Mouse (Mus musculus) intestine, embryonic 16.5 days (tissue): ENCODE measurements around the gene Lmbr1. TPM values are rescaled to one million over a fixed set of nuclear protein-coding genes. Genes with fewer than 3 reads are reported as not detected.
A peak's percentile ranks its signal among the peaks of the same experiment; 100 is the strongest.

ENCODE experiments used
- ATAC-seq: fragments of 200-750 bp; cut with Nextera tagmentation; 2 replicates; pipeline ENCODE4 v1.8.0; 2017; ENCODE audit warnings: moderate TSS enrichment, moderate library complexity
- H3K27ac ChIP-seq: fragments of 300-500 bp; sonication (generic); 2 replicates; pipeline ENCODE4 v1.5.1; 2014; ENCODE audit warnings: mild to moderate bottlenecking, low read length
- H3K27me3 ChIP-seq: fragments of 300-500 bp; sonication (generic); replicated peaks from 2 replicates; pipeline ENCODE4 v1.6.1; 2014; ENCODE audit warnings: low read length, control low read depth, mixed read lengths; ENCODE audit not compliant: control insufficient read depth, insufficient read depth
- H3K36me3 ChIP-seq: fragments of 300-500 bp; sonication (generic); 2 replicates; pipeline ENCODE4 v1.6.1; 2014; ENCODE audit warnings: low read length, control low read depth; ENCODE audit not compliant: control insufficient read depth, insufficient read depth
- H3K4me1 ChIP-seq: fragments of 300-500 bp; sonication (generic); 2 replicates; pipeline ENCODE4 v1.6.1; 2014; ENCODE audit warnings: low read length, control low read depth, mixed read lengths; ENCODE audit not compliant: control insufficient read depth, insufficient read depth
- H3K4me2 ChIP-seq: fragments of 300-500 bp; sonication (generic); 2 replicates; pipeline ENCODE4 v1.6.1; 2014; ENCODE audit warnings: low read depth, low read length, control low read depth
- H3K4me3 ChIP-seq: fragments of 300-500 bp; sonication (generic); 2 replicates; pipeline ENCODE4 v1.5.1; 2014; ENCODE audit warnings: mild to moderate bottlenecking, low read length
- H3K9ac ChIP-seq: fragments of 300-500 bp; sonication (generic); 2 replicates; pipeline ENCODE4 v1.6.1; 2014; ENCODE audit warnings: low read depth, low read length
- H3K9me3 ChIP-seq: fragments of 300-500 bp; sonication (generic); 2 replicates; pipeline ENCODE4 v1.6.1; 2016; ENCODE audit warnings: low read length, control low read depth; ENCODE audit not compliant: control insufficient read depth
- WGBS: fragments of 180-500 bp; shearing (Covaris S2); extraction: QIAGEN DNeasy Blood & Tissue Kit; methylation state at CpG from one replicate; pipeline ENCODE4 v1.1.7; 2014; 5-methylcytosine and 5-hydroxymethylcytosine counted together
- polyA plus RNA-seq: library from polyadenylated mRNA; unstranded; fragments of >200 nt; fragmentation: Nextera tagmentation; extraction: Ambion mirVana; gene quantifications from 2 replicates; pipeline ENCODE4 v1.2.1, GENCODE M21; 2015

Gene Lmbr1
- polyA plus RNA-seq, 1 experiment from 2014 or later: 12.3 TPM

DNA sequence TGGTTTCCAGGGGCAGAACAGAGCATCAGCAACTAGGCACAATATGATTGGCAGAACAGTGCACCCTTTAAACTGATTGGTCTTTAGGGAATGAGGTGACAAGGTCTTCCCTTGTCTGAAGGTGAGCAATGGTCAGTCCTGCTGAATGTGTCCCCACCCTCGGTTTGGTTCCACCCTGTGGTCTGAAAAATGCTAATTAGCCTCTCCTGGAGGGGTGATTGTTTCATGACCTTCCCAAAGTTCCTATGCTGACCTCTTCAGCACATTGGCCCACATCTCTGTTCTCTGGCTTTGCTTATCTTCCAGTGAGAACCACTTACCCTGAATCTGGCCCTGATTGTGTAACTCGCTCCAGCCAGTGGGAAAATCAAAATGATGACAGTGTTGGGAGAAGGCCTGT lies 1.9 kb upstream of the Lmbr1 start:
- H3K4me3 ChIP-seq: no peak overlapping the region
- H3K4me2 ChIP-seq: no peak overlapping the region
- no peak overlapping the region for H3K27ac ChIP-seq
- no peaks in the 10 kb centered on the region for H3K27me3 ChIP-seq
- 69% methylated on average over 2 of the region's 2 CpGs for WGBS
- H3K4me1 ChIP-seq: no peaks in the 10 kb centered on the region
- no peaks in the 10 kb centered on the region for H3K9me3 ChIP-seq
- ATAC-seq: no peak
- H3K9ac ChIP-seq: no peak overlapping the region
- no peaks in the 10 kb centered on the region for H3K36me3 ChIP-seq

DNA sequence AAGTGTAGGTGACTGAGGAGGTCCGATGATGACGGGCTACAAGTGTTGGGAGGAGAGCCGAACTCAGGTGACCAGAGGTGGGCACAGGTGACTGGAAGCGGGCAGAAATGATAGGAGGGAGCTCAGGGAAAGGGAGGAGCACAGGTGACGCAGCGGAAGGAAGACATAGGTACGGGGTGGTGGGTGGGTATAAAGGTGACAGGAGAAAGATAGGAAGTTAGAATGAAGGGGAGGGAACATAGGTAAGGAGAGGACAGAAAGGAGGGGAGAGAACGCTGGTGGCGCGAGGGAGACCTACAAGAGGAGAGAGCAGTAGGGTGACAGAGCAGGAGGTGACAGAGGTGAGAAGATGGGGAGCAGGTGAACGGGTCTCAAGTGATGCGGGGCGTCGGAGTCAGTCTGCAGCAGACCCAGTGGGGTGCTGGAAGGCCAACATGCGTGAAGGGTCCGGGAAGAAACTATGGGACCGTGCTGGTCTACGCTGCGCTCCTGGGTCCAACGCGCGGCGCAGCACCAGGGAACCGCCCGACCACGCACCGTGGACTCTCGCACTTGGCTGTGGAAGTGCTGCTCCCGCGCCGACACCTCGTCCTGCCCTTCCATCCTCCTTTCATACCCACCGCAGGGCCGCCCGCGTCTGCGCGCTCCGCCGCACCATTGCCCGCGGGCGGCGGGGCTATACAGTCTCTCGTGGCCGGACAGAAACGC lies 446 bp downstream of the Lmbr1 start:
- Histone ChIP-seq H3K27ac (peak overlapping the region; percentile 85), H3K27me3 (no peaks in the 10 kb centered on the region), H3K4me3 (peak overlapping the region; percentile 90), H3K9ac (peak overlapping the region; percentile 92), H3K4me1 (no peaks in the 10 kb centered on the region), H3K9me3 (no peaks in the 10 kb centered on the region), H3K4me2 (peak overlapping the region; percentile 90), H3K36me3 (no peaks in the 10 kb centered on the region)
- WGBS: 1% methylated on average over 47 of the region's 47 CpGs
- peak; percentile 84 for ATAC-seq

DNA sequence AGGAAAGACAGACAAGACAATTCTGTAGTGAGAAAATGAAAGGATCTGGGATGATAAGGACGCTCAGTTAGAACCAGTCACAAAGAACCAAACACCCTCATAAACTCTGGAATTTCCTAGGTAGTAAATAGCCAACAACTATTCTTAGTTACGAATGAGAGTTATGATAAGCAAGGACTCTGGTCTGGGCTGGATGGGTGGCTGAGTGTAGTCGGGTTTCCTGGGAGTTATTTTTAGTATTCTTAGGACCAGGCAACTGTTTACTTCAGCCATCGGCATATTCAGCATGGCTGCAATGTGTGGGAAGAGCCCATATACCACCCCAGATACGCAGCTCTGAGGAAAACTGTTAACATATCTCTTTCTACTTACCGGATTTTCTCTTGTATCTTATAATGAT lies 14.7 kb downstream of the Lmbr1 start:
- WGBS: 67% methylated on average over 6 of the region's 6 CpGs
- no peak overlapping the region for H3K27ac ChIP-seq
- 0 out of 2 replicates have a peak, but pooled peaks cover 5% of the 10 kb centered on the region for H3K36me3 ChIP-seq
- ATAC-seq: no peak
- H3K9me3 ChIP-seq: no peaks in the 10 kb centered on the region
- H3K4me2 ChIP-seq: no peak overlapping the region
- no peaks in the 10 kb centered on the region for H3K27me3 ChIP-seq
- H3K4me1 ChIP-seq: no peaks in the 10 kb centered on the region
- no peak overlapping the region for H3K9ac ChIP-seq
- no peak overlapping the region for H3K4me3 ChIP-seq

DNA sequence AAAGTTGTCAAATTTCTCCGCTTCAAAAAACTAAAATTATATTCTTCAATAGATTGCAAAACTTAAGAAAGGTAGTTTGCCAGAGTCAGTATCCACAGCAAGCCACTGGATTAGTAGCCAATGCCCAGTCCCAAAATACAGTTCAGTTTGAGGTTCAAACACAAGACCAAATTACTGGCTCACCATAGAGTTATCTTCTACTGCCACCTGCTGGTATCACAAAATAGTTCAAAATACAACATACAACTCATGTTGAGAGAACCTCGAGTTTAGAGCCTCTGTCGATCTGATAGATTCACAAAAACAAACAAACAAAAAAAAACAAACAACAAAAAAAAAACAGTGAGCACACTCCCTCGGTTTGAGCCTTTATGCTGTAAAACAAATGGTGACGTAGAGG lies 42.4 kb downstream of the Lmbr1 start:
- H3K4me2 ChIP-seq: no peak overlapping the region
- WGBS: 47% methylated on average over 5 of the region's 5 CpGs
- no peak for ATAC-seq
- no peak overlapping the region for H3K9ac ChIP-seq
- H3K9me3 ChIP-seq: no peaks in the 10 kb centered on the region
- H3K4me3 ChIP-seq: no peak overlapping the region
- no peaks in the 10 kb centered on the region for H3K27me3 ChIP-seq
- H3K4me1 ChIP-seq: no peaks in the 10 kb centered on the region
- no peaks in the 10 kb centered on the region for H3K36me3 ChIP-seq
- no peak overlapping the region for H3K27ac ChIP-seq

DNA sequence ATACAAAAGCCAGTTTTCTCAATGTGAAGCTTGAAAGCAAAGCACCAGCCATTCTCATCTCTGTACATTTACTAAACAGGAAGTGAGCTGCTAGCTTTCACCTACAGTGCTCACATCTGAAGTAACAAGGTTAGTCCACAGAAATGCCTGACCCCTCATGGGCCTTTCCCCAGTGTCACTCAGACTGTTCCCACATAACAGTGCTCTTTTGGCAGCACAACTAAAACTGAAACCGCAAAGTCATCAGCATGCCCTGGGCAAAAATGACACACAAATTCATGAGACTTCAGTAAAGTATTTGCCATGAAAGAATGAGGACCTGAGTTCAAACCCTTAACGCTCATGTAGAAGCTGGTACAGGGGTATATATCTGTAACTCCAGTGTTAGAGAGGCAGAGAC lies 55.7 kb downstream of the Lmbr1 start:
- H3K9ac ChIP-seq: no peak overlapping the region
- no peak overlapping the region for H3K4me2 ChIP-seq
- WGBS: 97% methylated on average over 2 of the region's 2 CpGs
- H3K4me1 ChIP-seq: no peaks in the 10 kb centered on the region
- H3K36me3 ChIP-seq: no peaks in the 10 kb centered on the region
- H3K27me3 ChIP-seq: no peaks in the 10 kb centered on the region
- no peaks in the 10 kb centered on the region for H3K9me3 ChIP-seq
- H3K27ac ChIP-seq: no peak overlapping the region
- no peak for ATAC-seq
- no peak overlapping the region for H3K4me3 ChIP-seq

DNA sequence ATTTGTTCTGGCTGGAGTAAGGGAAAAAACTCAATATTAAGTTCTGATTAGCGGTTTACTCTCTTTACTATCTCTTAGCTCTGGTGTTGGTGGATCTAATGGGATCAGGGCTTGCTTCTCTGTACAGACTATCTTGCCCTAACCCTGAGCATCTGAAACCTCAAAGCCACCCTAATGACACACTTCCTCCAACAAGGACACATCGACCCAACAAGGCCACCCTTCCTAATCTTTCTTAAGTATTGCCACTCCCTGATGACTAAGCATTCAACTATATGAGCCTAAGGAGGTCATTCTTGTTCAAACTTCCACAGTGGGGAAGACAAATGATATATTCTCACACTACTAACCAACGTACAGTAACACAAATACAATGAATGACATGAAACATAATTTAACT lies 69.0 kb downstream of the Lmbr1 start:
- Histone ChIP-seq H3K9me3 (no peaks in the 10 kb centered on the region), H3K36me3 (peaks cover 4% of the 10 kb centered on the region; the same call in 1 of the 2 replicates), H3K9ac (no peak overlapping the region), H3K4me2 (no peak overlapping the region), H3K4me1 (no peaks in the 10 kb centered on the region), H3K27ac (no peak overlapping the region), H3K4me3 (no peak overlapping the region), H3K27me3 (no peaks in the 10 kb centered on the region)
- WGBS: 66% methylated on average over 3 of the region's 3 CpGs
- no peak for ATAC-seq

DNA sequence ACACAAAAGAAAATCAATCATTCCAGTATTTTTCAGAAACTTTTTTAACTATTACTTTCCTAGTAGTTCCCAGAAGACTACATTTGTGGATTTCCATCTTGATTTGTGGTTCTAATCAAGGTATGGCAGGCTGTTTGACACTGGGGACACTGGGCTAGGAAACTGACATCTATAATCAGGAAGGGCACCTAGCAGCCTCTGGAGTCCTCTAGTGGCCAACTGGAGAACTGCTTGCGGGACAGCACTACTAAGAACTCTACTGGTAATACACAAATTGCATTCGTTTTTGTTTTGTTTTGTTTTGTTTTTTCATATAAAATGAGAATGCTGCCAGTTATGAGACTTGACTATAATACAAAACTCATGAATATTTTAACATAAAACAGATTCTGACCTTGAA lies 85.0 kb downstream of the Lmbr1 start:
- H3K4me2 ChIP-seq: no peak overlapping the region
- H3K27ac ChIP-seq: no peak overlapping the region
- H3K4me1 ChIP-seq: no peaks in the 10 kb centered on the region
- H3K27me3 ChIP-seq: no peaks in the 10 kb centered on the region
- 23% methylated on average over 2 of the region's 2 CpGs for WGBS
- H3K4me3 ChIP-seq: no peak overlapping the region
- ATAC-seq: no peak
- H3K9ac ChIP-seq: no peak overlapping the region
- H3K9me3 ChIP-seq: no peaks in the 10 kb centered on the region
- no peaks in the 10 kb centered on the region for H3K36me3 ChIP-seq

DNA sequence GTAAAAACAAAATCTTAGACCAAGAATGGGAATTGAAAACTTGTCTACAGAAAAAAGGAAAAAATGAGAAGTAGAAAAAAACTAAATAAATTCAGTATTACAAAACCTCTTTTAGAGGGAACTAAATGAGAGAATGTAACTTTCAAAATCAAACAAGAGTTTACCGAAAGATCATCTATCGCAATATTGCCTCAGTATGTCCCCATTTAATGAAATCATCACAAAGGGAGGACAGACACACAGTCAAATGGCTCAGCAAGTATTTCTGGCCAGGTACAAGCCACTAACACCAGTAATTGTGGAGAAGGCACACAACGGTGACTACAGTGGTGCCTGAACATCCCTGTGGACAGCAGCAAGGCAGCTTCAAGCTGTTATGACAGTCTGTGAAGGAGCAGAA lies 88.1 kb downstream of the Lmbr1 start:
- Histone ChIP-seq H3K9me3 (no peaks in the 10 kb centered on the region), H3K4me3 (no peak overlapping the region), H3K4me2 (no peak overlapping the region), H3K27me3 (no peaks in the 10 kb centered on the region), H3K27ac (no peak overlapping the region), H3K36me3 (no peaks in the 10 kb centered on the region), H3K4me1 (no peaks in the 10 kb centered on the region), H3K9ac (no peak overlapping the region)
- ATAC-seq: no peak
- WGBS: 93% methylated on average over 3 of the region's 3 CpGs

DNA sequence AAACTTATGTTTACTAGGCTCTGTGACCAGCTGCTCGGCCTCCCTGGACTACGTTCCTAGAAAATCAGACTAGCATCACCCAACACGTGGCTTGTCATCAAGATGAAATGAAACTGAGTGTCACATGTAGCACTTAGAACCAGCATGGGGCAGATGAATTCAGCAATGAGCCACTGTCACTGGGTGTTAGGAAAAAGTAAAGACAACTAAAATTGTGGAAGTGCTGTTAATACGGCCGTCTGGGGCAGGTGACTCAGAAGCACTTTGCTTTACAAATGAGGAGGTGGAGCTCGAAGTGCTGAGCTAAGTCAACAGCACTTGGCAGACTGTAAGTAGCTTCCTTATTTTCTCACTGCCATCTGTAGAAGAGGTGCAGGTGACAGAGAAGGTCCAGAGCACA lies 88.5 kb downstream of the Lmbr1 start:
- Histone ChIP-seq H3K36me3 (no peaks in the 10 kb centered on the region), H3K4me1 (no peaks in the 10 kb centered on the region), H3K9me3 (no peaks in the 10 kb centered on the region), H3K4me3 (no peak overlapping the region), H3K27ac (no peak overlapping the region), H3K27me3 (no peaks in the 10 kb centered on the region), H3K4me2 (no peak overlapping the region), H3K9ac (no peak overlapping the region)
- WGBS: 66% methylated on average over 6 of the region's 6 CpGs
- no peak for ATAC-seq

DNA sequence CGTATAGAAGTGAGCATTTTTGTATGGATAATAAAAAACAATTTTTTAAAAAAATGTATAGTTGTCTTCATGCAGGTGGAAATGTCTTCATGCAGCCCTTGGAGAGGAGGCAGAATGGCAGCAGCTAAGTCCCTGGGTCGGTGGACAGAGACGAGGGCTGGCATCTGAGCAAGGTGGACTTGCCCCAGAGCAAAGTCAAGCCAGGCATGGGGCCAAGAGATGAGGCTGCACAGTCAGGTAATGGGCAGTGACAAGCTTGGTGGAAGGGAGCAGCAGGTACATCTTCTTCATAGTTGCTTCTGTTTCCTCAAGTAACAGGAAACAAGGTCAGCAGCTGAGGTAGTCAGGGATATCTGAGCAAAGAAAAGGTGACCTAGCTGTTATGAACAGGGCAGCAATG lies 97.1 kb downstream of the Lmbr1 start:
- no peak overlapping the region for H3K9ac ChIP-seq
- H3K36me3 ChIP-seq: no peaks in the 10 kb centered on the region
- H3K27ac ChIP-seq: no peak overlapping the region
- 81% methylated on average over 3 of the region's 3 CpGs for WGBS
- no peaks in the 10 kb centered on the region for H3K4me1 ChIP-seq
- no peak overlapping the region for H3K4me2 ChIP-seq
- no peak for ATAC-seq
- H3K27me3 ChIP-seq: no peaks in the 10 kb centered on the region
- no peak overlapping the region for H3K4me3 ChIP-seq
- no peaks in the 10 kb centered on the region for H3K9me3 ChIP-seq
